Mouse (Mus musculus): Measurements from ENCODE around the gene Gpc6. TPM values are rescaled to one million over a fixed set of nuclear protein-coding genes. Genes with fewer than 3 reads are reported as not detected.

Gpc6 gene
- total and polyA plus RNA-seq, 2 experiments from 2014 or later, result 11.0 to 17.1 TPM

DNA sequence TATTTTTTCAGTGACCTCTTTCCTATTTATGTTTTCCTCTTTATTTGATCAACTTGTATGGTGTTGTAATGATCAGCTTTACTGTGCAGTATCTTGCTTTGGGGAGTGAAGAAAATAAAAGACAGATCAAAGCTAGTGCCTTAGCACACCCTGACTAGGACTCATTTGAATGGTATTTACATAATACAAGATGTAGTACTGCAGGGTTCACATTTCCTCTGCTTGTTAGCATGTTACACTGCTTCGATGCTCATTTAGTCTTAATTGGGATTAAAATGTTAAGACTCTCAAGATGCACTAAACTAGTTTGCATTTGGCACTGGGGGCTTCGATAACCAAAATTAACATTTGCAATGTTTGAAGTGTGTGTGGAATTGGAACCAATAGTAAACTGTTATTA lies 803.6 kb downstream of the Gpc6 start:
- no peak overlapping the region for H3K27ac ChIP-seq (ENCODE audit: low read depth)
- H3K9ac ChIP-seq (replicated peaks; ENCODE audit: low read depth, low read length), result no peak overlapping the region
- no peaks in the 10 kb centered on the region for H3K36me3 ChIP-seq (replicated peaks; ENCODE audit: control insufficient read depth, insufficient read depth, low read length)
- H3K9me3 ChIP-seq (replicated peaks; ENCODE audit: control insufficient read depth, low read length), result no peaks in the 10 kb centered on the region
- DNase-seq (ENCODE audit: low spot score) (no peak), ATAC-seq (ENCODE audit: insufficient read depth, low read depth) (no peak)
- TF ChIP-seq EP300 (IDR thresholded peaks at IDR 0.05; ENCODE audit: low read depth) (no peak), CTCF (IDR thresholded peaks at IDR 0.05; ENCODE audit: low read depth) (no peak)
- H3K4me3 ChIP-seq (ENCODE audit: low read depth, low read length), result no peak overlapping the region
- H3K27me3 ChIP-seq (ENCODE audit: control insufficient read depth, insufficient read depth, low read length), result no peaks in the 10 kb centered on the region
- WGBS, result 89% methylated on average over 2 of the region's 2 CpGs
- no peaks in the 10 kb centered on the region for H3K4me1 ChIP-seq (ENCODE audit: control insufficient read depth, insufficient read depth)
- no peak overlapping the region for H3K4me2 ChIP-seq (ENCODE audit: low read depth, low read length)

DNA sequence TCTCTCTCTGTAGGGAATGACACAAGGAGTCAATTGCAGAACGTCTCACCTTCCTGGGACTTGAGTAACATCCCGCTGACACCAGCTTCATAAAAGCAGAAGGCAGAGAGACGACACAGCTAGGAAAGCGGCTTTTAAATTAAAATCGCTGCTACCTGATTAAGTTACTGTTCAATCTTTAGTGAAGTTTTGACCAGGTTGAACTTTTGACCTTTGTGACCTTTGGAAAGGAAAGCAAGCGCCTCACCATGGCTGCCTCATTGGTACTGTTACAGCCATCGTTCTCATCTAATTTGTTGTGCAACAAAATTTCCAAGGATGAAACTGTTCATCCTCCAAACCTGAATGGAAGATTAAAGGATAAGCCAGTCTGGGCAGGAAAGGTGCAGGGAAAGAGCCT lies 830.1 kb downstream of the Gpc6 start:
- DNase-seq (ENCODE audit: low spot score) (no peak), ATAC-seq (ENCODE audit: insufficient read depth, low read depth) (no peak)
- Histone ChIP-seq H3K9ac (replicated peaks; ENCODE audit: low read depth, low read length) (no peak overlapping the region), H3K27me3 (ENCODE audit: control insufficient read depth, insufficient read depth, low read length) (no peaks in the 10 kb centered on the region), H3K9me3 (replicated peaks; ENCODE audit: control insufficient read depth, low read length) (peaks cover 6% of the 10 kb centered on the region; the same call in 1 of the 2 replicates), H3K4me3 (ENCODE audit: low read depth, low read length) (no peak overlapping the region), H3K36me3 (replicated peaks; ENCODE audit: control insufficient read depth, insufficient read depth, low read length) (no peaks in the 10 kb centered on the region), H3K4me2 (ENCODE audit: low read depth, low read length) (no peak overlapping the region), H3K27ac (ENCODE audit: low read depth) (no peak overlapping the region), H3K4me1 (ENCODE audit: control insufficient read depth, insufficient read depth) (no peaks in the 10 kb centered on the region)
- WGBS, result 82% methylated on average over 7 of the region's 7 CpGs
- TF ChIP-seq EP300 (IDR thresholded peaks at IDR 0.05; ENCODE audit: low read depth), result no peak
- TF ChIP-seq CTCF (IDR thresholded peaks at IDR 0.05; ENCODE audit: low read depth), result no peak

DNA sequence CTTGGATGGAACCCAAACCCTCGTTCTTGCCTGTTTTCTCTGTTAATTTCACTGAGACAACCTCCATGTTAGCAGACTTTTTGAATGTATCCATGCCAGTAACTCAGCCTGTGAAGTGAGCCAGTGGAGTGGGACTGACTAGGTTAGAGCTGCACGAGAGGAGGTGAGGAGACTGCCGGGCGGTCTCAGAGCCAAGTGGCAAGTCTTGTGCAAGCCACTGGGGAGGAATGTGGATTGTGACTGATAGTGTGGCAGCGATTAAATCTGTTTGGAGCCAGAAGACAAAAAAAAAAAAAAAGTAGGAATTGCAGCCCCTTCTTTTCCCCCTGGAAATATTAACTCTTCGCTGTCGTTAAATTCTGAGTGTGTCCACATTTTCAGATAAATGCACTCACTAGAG lies 831.4 kb downstream of the Gpc6 start:
- DNase-seq (ENCODE audit: low spot score), result no peak
- TF ChIP-seq CTCF (IDR thresholded peaks at IDR 0.05; ENCODE audit: low read depth) (no peak), EP300 (IDR thresholded peaks at IDR 0.05; ENCODE audit: low read depth) (no peak)
- H3K4me3 ChIP-seq (ENCODE audit: low read depth, low read length), result no peak overlapping the region
- 67% methylated on average over 7 of the region's 7 CpGs for WGBS
- no peak overlapping the region for H3K27ac ChIP-seq (ENCODE audit: low read depth)
- no peak overlapping the region for H3K9ac ChIP-seq (replicated peaks; ENCODE audit: low read depth, low read length)
- H3K9me3 ChIP-seq (replicated peaks; ENCODE audit: control insufficient read depth, low read length), result no peaks in the 10 kb centered on the region
- no peak for ATAC-seq (ENCODE audit: insufficient read depth, low read depth)
- H3K4me2 ChIP-seq (ENCODE audit: low read depth, low read length), result no peak overlapping the region
- no peaks in the 10 kb centered on the region for H3K27me3 ChIP-seq (ENCODE audit: control insufficient read depth, insufficient read depth, low read length)
- H3K36me3 ChIP-seq (replicated peaks; ENCODE audit: control insufficient read depth, insufficient read depth, low read length), result no peaks in the 10 kb centered on the region
- no peaks in the 10 kb centered on the region for H3K4me1 ChIP-seq (ENCODE audit: control insufficient read depth, insufficient read depth)

DNA sequence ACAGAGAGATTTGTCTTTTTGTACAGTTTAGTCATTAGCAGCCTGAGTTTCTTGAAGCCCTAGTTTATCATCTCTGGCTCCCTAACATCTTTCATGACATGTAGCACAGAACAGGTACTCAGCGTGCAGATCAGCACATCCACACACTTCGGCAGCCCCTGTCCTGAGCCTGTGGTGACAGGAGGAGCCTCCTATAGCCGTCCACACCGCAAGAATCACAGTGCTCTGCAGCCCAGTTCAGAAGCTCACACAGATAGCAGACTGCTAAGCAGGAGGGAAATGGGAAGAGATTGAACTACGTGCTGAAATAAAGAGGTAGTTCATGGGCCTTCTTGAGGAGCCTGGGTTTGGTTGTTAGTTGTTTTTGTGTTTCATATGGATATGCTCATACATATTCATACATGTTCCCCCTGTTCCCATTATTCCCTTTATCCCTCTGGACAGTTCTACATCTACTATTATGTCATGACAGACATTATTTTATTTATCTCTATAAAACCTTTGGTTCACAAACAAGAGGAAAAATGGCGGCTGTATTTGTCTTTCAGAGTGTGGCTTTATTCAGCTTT lies 832.8 kb downstream of the Gpc6 start:
- H3K9ac ChIP-seq (replicated peaks; ENCODE audit: low read depth, low read length), result no peak overlapping the region
- DNase-seq (ENCODE audit: low spot score), result no peak
- H3K4me3 ChIP-seq (ENCODE audit: low read depth, low read length), result no peak overlapping the region
- H3K27me3 ChIP-seq (ENCODE audit: control insufficient read depth, insufficient read depth, low read length), result no peaks in the 10 kb centered on the region
- ATAC-seq (ENCODE audit: insufficient read depth, low read depth), result no peak
- WGBS, result 72% methylated on average over 6 of the region's 6 CpGs
- no peak for TF ChIP-seq CTCF (IDR thresholded peaks at IDR 0.05; ENCODE audit: low read depth)
- no peak for TF ChIP-seq EP300 (IDR thresholded peaks at IDR 0.05; ENCODE audit: low read depth)
- no peaks in the 10 kb centered on the region for H3K36me3 ChIP-seq (replicated peaks; ENCODE audit: control insufficient read depth, insufficient read depth, low read length)
- no peak overlapping the region for H3K4me2 ChIP-seq (ENCODE audit: low read depth, low read length)
- no peak overlapping the region for H3K27ac ChIP-seq (ENCODE audit: low read depth)
- no peaks in the 10 kb centered on the region for H3K4me1 ChIP-seq (ENCODE audit: control insufficient read depth, insufficient read depth)
- no peaks in the 10 kb centered on the region for H3K9me3 ChIP-seq (replicated peaks; ENCODE audit: control insufficient read depth, low read length)

DNA sequence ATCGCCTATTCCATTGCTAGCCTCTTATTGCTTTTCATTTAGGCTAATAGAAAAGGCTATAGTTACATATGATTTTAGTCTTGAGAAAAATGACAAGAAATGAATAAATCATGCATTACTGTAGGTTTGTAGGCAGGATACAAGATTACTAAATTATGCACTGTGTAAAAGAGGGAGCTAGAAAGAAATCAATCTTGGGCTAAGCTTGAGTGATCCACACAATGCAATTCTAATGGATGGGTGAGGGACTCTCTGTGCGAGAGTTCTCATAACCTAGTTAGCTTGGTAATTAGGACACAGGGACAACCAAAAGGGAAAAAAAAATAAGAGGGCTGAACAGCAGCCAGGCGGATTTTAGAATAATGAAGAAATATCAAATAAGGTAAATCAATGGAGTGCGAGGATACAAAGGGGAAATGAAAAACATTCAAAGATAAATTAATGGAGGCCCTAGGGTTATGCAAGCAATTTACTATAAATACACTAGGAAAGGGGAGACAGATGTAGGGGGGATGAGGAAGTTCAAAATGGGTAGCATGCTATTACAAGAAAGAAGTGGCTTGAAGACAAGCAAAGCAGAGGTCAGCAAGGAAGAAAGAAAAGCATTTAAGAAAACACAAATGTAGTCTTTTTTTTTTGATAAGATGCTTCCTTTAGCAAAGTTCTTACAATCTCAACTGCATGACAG lies 835.9 kb downstream of the Gpc6 start:
- Histone ChIP-seq H3K4me1 (ENCODE audit: control insufficient read depth, insufficient read depth) (no peaks in the 10 kb centered on the region), H3K4me2 (ENCODE audit: low read depth, low read length) (no peak overlapping the region), H3K4me3 (ENCODE audit: low read depth, low read length) (no peak overlapping the region), H3K27ac (ENCODE audit: low read depth) (no peak overlapping the region), H3K36me3 (replicated peaks; ENCODE audit: control insufficient read depth, insufficient read depth, low read length) (no peaks in the 10 kb centered on the region), H3K9me3 (replicated peaks; ENCODE audit: control insufficient read depth, low read length) (no peaks in the 10 kb centered on the region), H3K27me3 (ENCODE audit: control insufficient read depth, insufficient read depth, low read length) (no peaks in the 10 kb centered on the region), H3K9ac (replicated peaks; ENCODE audit: low read depth, low read length) (no peak overlapping the region)
- WGBS, result 73% methylated on average over 4 of the region's 4 CpGs
- TF ChIP-seq CTCF (IDR thresholded peaks at IDR 0.05; ENCODE audit: low read depth) (no peak), EP300 (IDR thresholded peaks at IDR 0.05; ENCODE audit: low read depth) (no peak)
- DNase-seq (ENCODE audit: low spot score) (no peak), ATAC-seq (ENCODE audit: insufficient read depth, low read depth) (no peak)

DNA sequence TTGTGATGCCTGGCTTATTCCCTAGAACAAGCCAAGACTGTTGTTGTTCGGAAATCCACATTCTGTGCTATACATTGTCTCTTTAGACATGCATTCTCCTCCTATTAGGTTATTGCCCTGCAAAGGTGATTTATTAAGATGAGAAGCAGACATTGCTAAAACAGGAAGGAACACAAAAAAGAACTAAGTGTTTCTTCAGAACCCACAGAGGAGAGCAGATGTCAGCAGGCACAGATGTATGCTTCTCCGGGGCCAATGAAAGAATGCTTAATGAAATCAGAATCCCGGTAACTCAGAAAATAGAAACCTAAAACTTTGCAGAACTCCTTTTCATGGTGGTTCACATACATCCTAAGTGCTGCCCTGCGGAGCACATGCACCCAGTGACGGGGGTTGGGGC lies 837.8 kb downstream of the Gpc6 start:
- H3K27ac ChIP-seq (ENCODE audit: low read depth), result no peak overlapping the region
- no peak for DNase-seq (ENCODE audit: low spot score)
- no peak overlapping the region for H3K4me2 ChIP-seq (ENCODE audit: low read depth, low read length)
- H3K27me3 ChIP-seq (ENCODE audit: control insufficient read depth, insufficient read depth, low read length), result no peaks in the 10 kb centered on the region
- no peaks in the 10 kb centered on the region for H3K36me3 ChIP-seq (replicated peaks; ENCODE audit: control insufficient read depth, insufficient read depth, low read length)
- H3K4me3 ChIP-seq (ENCODE audit: low read depth, low read length), result no peak overlapping the region
- no peak for TF ChIP-seq EP300 (IDR thresholded peaks at IDR 0.05; ENCODE audit: low read depth)
- no peak overlapping the region for H3K9ac ChIP-seq (replicated peaks; ENCODE audit: low read depth, low read length)
- ATAC-seq (ENCODE audit: insufficient read depth, low read depth), result no peak
- no peaks in the 10 kb centered on the region for H3K9me3 ChIP-seq (replicated peaks; ENCODE audit: control insufficient read depth, low read length)
- 89% methylated on average over 5 of the region's 5 CpGs for WGBS
- no peaks in the 10 kb centered on the region for H3K4me1 ChIP-seq (ENCODE audit: control insufficient read depth, insufficient read depth)

Measured in heart, postnatal 0 days (tissue).